Mouse (Mus musculus): ENCODE results near the gene Amh.

- TF ChIP-seq POLR2A (IDR thresholded peaks at IDR 0.05; ENCODE audit: low read depth, low read length) (no peak), CTCF (IDR thresholded peaks at IDR 0.05; ENCODE audit: borderline replicate concordance, insufficient read depth, low read length) (no peak)
Observed at GRCm38 (mm10) chr10:80794750-80795149, 10.3 kb upstream of the Amh start.
